Comparison of ENCODE assay signal across 7 mouse cellular contexts in the genomic region with DNA sequence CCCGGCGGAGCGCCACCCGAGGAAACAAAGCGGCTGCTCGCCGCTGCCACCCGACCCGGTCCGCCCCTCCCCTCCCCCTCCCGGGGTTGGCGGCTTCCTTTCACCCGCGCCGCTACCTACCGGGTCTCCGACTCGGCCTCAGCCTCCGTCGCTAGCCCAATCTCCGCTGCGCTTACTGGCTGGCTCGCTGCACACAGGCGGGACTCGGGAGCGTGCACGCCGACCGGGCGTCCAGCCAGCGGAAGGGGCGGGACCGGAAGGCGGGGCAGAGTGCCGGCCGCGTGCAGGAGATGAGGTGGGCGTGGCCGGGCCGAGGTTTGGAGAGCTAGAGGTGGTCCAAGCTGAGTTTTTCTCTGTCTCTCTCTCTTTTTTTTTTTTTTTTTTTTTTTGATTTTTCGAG. TPM values are rescaled to one million over a fixed set of nuclear protein-coding genes. Genes with fewer than 3 reads are reported as not detected.
A peak's percentile ranks its signal among the peaks of the same experiment; 100 is the strongest.
DNase-seq lines count a peak whose midpoint lies in the region; ATAC-seq lines count a peak whose summit lies in the region.

No protein-coding gene starts in this region.

- under 1% methylated on average over 41 of the region's 41 CpGs for WGBS in embryonic facial prominence, embryonic 10.5 days
- 1% methylated on average over 39 of the region's 41 CpGs for WGBS in limb, embryonic 11.5 days
- under 1% methylated on average over 40 of the region's 41 CpGs for WGBS in midbrain, embryonic 14.5 days

- H3K9ac ChIP-seq in limb, embryonic 11.5 days (ENCODE audit: low read length): peak overlapping the region; percentile 90
- H3K9ac ChIP-seq in midbrain, embryonic 14.5 days (replicated peaks; ENCODE audit: low read length): peak overlapping the region; percentile 76

- H3K27ac ChIP-seq in embryonic facial prominence, embryonic 10.5 days (replicated peaks): peak overlapping the region; percentile 97
- peak overlapping the region; percentile 87 for H3K27ac ChIP-seq in limb, embryonic 11.5 days (replicated peaks; ENCODE audit: low read depth, low read length)
- peak overlapping the region; percentile 92 for H3K27ac ChIP-seq in midbrain, embryonic 14.5 days (replicated peaks; ENCODE audit: low read depth, low read length)

- H3K27me3 ChIP-seq in embryonic facial prominence, embryonic 10.5 days (replicated peaks; ENCODE audit: low read depth, poor library complexity, severe bottlenecking): no peaks in the 10 kb centered on the region
- no peaks in the 10 kb centered on the region for H3K27me3 ChIP-seq in limb, embryonic 11.5 days (ENCODE audit: control insufficient read depth, insufficient read depth, low read length)
- H3K27me3 ChIP-seq in midbrain, embryonic 14.5 days (ENCODE audit: control insufficient read depth, insufficient read depth, low read length): no peaks in the 10 kb centered on the region

- peak; percentile 92 for ATAC-seq in limb, embryonic 11.5 days (ENCODE audit: insufficient number of reproducible peaks, low FRiP score, low TSS enrichment, low read depth)
- ATAC-seq in midbrain, embryonic 14.5 days (ENCODE audit: low FRiP score, low TSS enrichment): peak; percentile 95

- peaks cover 27% of the 10 kb centered on the region for H3K4me1 ChIP-seq in embryonic facial prominence, embryonic 10.5 days
- 0 out of 2 replicates have a peak, but pooled peaks cover 7% of the 10 kb centered on the region for H3K4me1 ChIP-seq in limb, embryonic 11.5 days (ENCODE audit: control insufficient read depth, insufficient read depth, low read length)
- H3K4me1 ChIP-seq in midbrain, embryonic 14.5 days (ENCODE audit: control insufficient read depth, insufficient read depth, low read length): peaks cover 11% of the 10 kb centered on the region

- peak overlapping the region; percentile 64 for H3K4me2 ChIP-seq in limb, embryonic 11.5 days (ENCODE audit: low read depth, severe bottlenecking)
- peak overlapping the region; percentile 71 for H3K4me2 ChIP-seq in midbrain, embryonic 14.5 days (ENCODE audit: low read length)

- H3K36me3 ChIP-seq in embryonic facial prominence, embryonic 10.5 days (replicated peaks): peaks cover 37% of the 10 kb centered on the region
- H3K36me3 ChIP-seq in limb, embryonic 11.5 days (ENCODE audit: control insufficient read depth, insufficient read depth, low read length): no peaks in the 10 kb centered on the region; the same call in 1 of the 2 replicates
- 0 out of 2 replicates have a peak, but pooled peaks cover 3% of the 10 kb centered on the region for H3K36me3 ChIP-seq in midbrain, embryonic 14.5 days (ENCODE audit: control insufficient read depth, insufficient read depth, low read length)

- peak; percentile 100 for DNase-seq in adrenal gland, postnatal 10 days
- peak; percentile 99 for DNase-seq in embryonic facial prominence, embryonic 10.5 days (ENCODE audit: low spot score)
- peak; percentile 100 for DNase-seq in heart, adult 11 months
- peak; percentile 98 for DNase-seq in kidney, adult 18-20 months
- peak; percentile 99 for DNase-seq in limb, embryonic 11.5 days (ENCODE audit: low spot score)
- DNase-seq in midbrain, embryonic 14.5 days: peak; percentile 98
- DNase-seq in spleen, adult 18-20 months: peak; percentile 94 to 98

- H3K4me3 ChIP-seq in embryonic facial prominence, embryonic 10.5 days: peak overlapping the region; percentile 83
- H3K4me3 ChIP-seq in limb, embryonic 11.5 days (ENCODE audit: low read depth, low read length): peak overlapping the region; percentile 69
- H3K4me3 ChIP-seq in midbrain, embryonic 14.5 days (replicated peaks; ENCODE audit: low read depth, low read length): peak overlapping the region; percentile 63

- no peaks in the 10 kb centered on the region for H3K9me3 ChIP-seq in embryonic facial prominence, embryonic 10.5 days
- H3K9me3 ChIP-seq in limb, embryonic 11.5 days (ENCODE audit: control insufficient read depth, low read length): no peaks in the 10 kb centered on the region
- no peaks in the 10 kb centered on the region for H3K9me3 ChIP-seq in midbrain, embryonic 14.5 days (ENCODE audit: control insufficient read depth, low read length)

RNA-seq across cellular contexts. Expression of a gene that starts 11.1 kb away (rescaled TPM):
- total RNA-seq in adrenal gland, postnatal 10 days (2021): 10 to 100 TPM; 81.8 to 85.9 TPM
- polyA plus RNA-seq in embryonic facial prominence, embryonic 10.5 days (2016; fragmentation: Nextera tagmentation; extraction: Ambion mirVana): 63.2 and 66.0 TPM in 2 replicates
- polyA plus RNA-seq in limb, embryonic 11.5 days (2014; fragmentation: Nextera tagmentation; extraction: Ambion mirVana): 69.1 and 69.8 TPM in 2 replicates
- polyA plus RNA-seq in midbrain, embryonic 14.5 days (2014; fragmentation: Nextera tagmentation; extraction: Ambion mirVana): 30.7 and 38.0 TPM in 2 replicates

RNA-seq across cellular contexts. Expression of a gene that starts 11.2 kb away (rescaled TPM):
- total RNA-seq in adrenal gland, postnatal 10 days (2021): 10 to 100 TPM; 65.6 to 74.8 TPM
- 304 and 308 TPM in 2 replicates for polyA plus RNA-seq in embryonic facial prominence, embryonic 10.5 days (2016; fragmentation: Nextera tagmentation; extraction: Ambion mirVana)
- polyA plus RNA-seq in limb, embryonic 11.5 days (2014; fragmentation: Nextera tagmentation; extraction: Ambion mirVana): 335 and 349 TPM in 2 replicates
- 183 and 209 TPM in 2 replicates for polyA plus RNA-seq in midbrain, embryonic 14.5 days (2014; fragmentation: Nextera tagmentation; extraction: Ambion mirVana)

Comparison
In these comparisons a context has a peak if more than half of its experiments do, and no peak if none do; other contexts are left out.
1. Peak in every context shown above with its lines: DNase-seq, ATAC-seq, H3K4me3 ChIP-seq and H3K27ac ChIP-seq.